Mouse (Mus musculus) activated CD4-positive, CD25-positive, alpha-beta regulatory T cell, adult 9 weeks (primary cell): Measurements from ENCODE around the gene Pbxip1. TPM values are rescaled to one million over a fixed set of nuclear protein-coding genes. Genes with fewer than 3 reads are reported as not detected.

ENCODE experiments used
- polyA plus RNA-seq: library from polyadenylated mRNA; unstranded; fragments of 100-300 nt; shearing (Covaris generic); gene quantifications from one replicate; pipeline ENCODE4 v1.2.1, GENCODE M21; 2017

Gene Pbxip1
- polyA plus RNA-seq: 176 TPM

GRCm38 (mm10) chr3:89436176-89437113 is at the start of gene Pbxip1:
Gene Pbxip1 (plus strand): TSS chr3:89436706.

GRCm38 (mm10) chr3:89394006-89394893 is 42.3 kb upstream of the Pbxip1 start, which contains the start of gene Zbtb7b:
Gene Zbtb7b (minus strand): TSS chr3:89394776.

DNA sequence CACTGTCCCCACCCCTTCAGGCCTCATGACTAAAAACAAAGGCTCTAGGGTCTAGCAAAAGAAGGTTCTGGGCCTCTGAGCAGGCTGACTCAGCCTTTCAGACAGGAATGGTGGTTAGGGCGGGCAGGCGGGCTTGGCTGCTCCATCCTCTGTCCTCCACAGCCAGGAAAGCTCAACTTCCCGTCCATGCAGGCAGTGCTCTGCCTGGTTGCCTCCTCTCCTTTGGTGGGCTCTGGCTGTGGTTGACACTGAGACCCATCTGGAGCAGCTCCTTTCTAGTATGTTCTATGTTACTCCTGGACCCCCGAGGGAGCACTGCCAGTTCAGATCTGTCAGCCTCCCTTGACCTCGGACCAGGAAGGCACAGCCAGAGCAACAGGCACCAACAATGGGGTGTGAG is 33.8 kb upstream of the Pbxip1 start, which contains the start of gene Lenep:
Gene Lenep, minus strand, starts transcription at position 101 of the 400 bp plus-strand sequence.

GRCm38 (mm10) chr3:89411490-89412393 is 24.8 kb upstream of the Pbxip1 start, which contains the start of gene Flad1:
Gene Flad1 (minus strand): TSS chr3:89411870.

DNA sequence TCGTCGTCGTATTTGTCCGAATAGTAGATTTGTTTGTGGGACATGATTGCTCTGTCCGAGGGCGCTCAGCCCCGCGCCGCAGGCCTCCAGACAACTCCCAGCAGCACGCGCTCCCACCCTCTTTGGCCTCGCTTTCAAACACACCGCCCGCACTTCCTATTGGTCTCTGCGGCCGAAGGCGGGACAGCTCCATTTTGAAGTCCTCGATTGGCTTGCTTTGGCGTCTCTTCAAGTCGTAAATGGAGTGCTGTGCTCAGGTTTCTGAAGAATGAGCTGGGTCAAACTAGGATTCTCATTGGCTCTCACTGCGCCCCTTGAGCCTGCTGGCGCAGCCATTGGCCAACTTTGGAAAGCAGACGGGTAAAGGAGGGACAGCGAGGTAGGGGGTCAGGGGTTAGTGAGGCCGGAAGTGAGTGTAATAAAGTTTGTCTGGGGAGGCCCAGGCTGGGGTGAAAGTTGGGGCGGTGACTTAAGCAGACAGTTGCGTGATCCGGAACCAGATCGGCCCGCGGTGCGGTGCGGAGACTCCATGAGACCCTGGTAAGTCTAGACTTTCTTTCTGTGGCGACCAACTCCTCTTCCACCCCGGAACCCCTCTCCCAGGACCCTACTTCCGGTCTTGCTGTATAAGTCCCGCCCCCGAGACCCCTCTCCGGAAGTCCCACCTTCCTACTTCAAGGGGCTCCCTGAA is 18.2 kb upstream of the Pbxip1 start, which contains the start of the genes Cks1b and Shc1:
Gene Cks1b, minus strand, starts transcription at position 214 of the 691 bp plus-strand sequence.
Gene Shc1, plus strand, starts transcription at position 274 of the 691 bp plus-strand sequence.

GRCm38 (mm10) chr3:89430171-89431159 is 6.0 kb upstream of the Pbxip1 start, which contains the start of gene Pygo2:
Gene Pygo2 (plus strand): TSS chr3:89430214.

GRCm38 (mm10) chr3:89454401-89455177 is 18.1 kb downstream of the Pbxip1 start, which contains the start of gene Pmvk:
Gene Pmvk (plus strand): TSS chr3:89454541.

Other genes with a start within 250 kb of the Pbxip1 start
- 139 TPM for gene Gba, start 233.8 kb upstream of the Pbxip1 start, polyA plus RNA-seq
- 2.8 TPM for gene Thbs3, start 221.5 kb upstream of the Pbxip1 start, polyA plus RNA-seq
- 120 TPM for gene Mtx1, start 209.6 kb upstream of the Pbxip1 start, polyA plus RNA-seq
- 2.7 TPM for gene Muc1, start 207.6 kb upstream of the Pbxip1 start, polyA plus RNA-seq
- 285 TPM for gene Krtcap2, start 190.7 kb upstream of the Pbxip1 start, polyA plus RNA-seq
- gene Trim46, start 190.4 kb upstream of the Pbxip1 start, polyA plus RNA-seq: 5.0 TPM
- 99.0 TPM for gene Dpm3, start 177.3 kb upstream of the Pbxip1 start, polyA plus RNA-seq
- gene Slc50a1, start 166.1 kb upstream of the Pbxip1 start, polyA plus RNA-seq: 249 TPM
- not detected for gene Efna1, start 155.6 kb upstream of the Pbxip1 start, polyA plus RNA-seq
- gene Efna3, start 113.7 kb upstream of the Pbxip1 start, polyA plus RNA-seq: not detected
- gene Efna4, start 98.7 kb upstream of the Pbxip1 start, polyA plus RNA-seq: 0.62 TPM
- 14.5 TPM for gene Adam15, start 86.7 kb upstream of the Pbxip1 start, polyA plus RNA-seq
- 0.28 TPM for gene Dcst2, start 74.7 kb upstream of the Pbxip1 start, polyA plus RNA-seq
- 0.27 TPM for gene Dcst1, start 71.5 kb upstream of the Pbxip1 start, polyA plus RNA-seq
- 74.9 TPM for gene Zbtb7b, start 41.9 kb upstream of the Pbxip1 start, polyA plus RNA-seq
- not detected for gene Lenep, start 33.9 kb upstream of the Pbxip1 start, polyA plus RNA-seq
- 66.1 TPM for gene Flad1, start 24.8 kb upstream of the Pbxip1 start, polyA plus RNA-seq
- 29.8 TPM for gene Cks1b, start 18.3 kb upstream of the Pbxip1 start, polyA plus RNA-seq
- 86.1 TPM for gene Shc1, start 18.3 kb upstream of the Pbxip1 start, polyA plus RNA-seq
- 31.5 TPM for gene Pygo2, start 6.5 kb upstream of the Pbxip1 start, polyA plus RNA-seq
- 22.6 TPM for gene Pmvk, start 17.8 kb downstream of the Pbxip1 start, polyA plus RNA-seq
- not detected for gene Kcnn3, start 83.5 kb downstream of the Pbxip1 start, polyA plus RNA-seq